Mouse (Mus musculus): ENCODE data around the gene Vezt.
A peak's percentile ranks its signal among the peaks of the same experiment; 100 is the strongest.

DNA sequence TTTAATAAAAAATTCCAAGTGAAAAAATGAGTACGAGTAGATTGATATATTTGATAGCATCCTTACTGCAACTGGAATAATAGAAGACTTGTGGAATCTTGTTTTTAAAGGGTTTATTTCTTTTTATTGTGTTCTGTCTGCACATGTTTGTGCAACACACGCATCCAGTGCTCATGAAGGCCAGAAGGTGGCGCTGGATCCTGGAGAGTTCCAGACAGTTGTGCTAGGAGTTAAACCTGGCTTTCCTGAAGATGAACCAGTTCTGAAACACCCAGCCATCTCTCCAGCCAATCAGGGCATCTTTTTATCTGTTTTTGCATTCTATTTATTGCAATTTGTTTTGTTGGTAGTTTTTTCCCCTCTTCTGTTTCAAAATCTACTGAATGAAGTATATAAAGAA, 22.4 kb downstream of the Vezt start:
- no peak for TF ChIP-seq E2F4 (IDR thresholded peaks at IDR 0.05; ENCODE audit: borderline replicate concordance, low read depth, low read length)
- TF ChIP-seq CTCF (IDR thresholded peaks at IDR 0.05 in 2 of 3, conservative IDR thresholded peaks at IDR 0.05 in 1 of 3; ENCODE audit: control insufficient read depth in 1 of 3, insufficient read depth in 1 of 3, low read depth in 2 of 3, low read length in 3 of 3, poor library complexity in 1 of 3, severe bottlenecking in 1 of 3) = peak; percentile 81 to 89 (median 85)
- no peak for TF ChIP-seq MEF2A (IDR thresholded peaks at IDR 0.05; ENCODE audit: extremely low read depth, insufficient replicate concordance, low read depth, low read length, poor library complexity, severe bottlenecking)
- no peak for TF ChIP-seq MAFK (IDR thresholded peaks at IDR 0.05; ENCODE audit: borderline replicate concordance, low read depth, low read length)
- no peak for TF ChIP-seq EP300 (IDR thresholded peaks at IDR 0.05; ENCODE audit: low read depth in 1 of 2, low read length in 2 of 2)
- no peak for TF ChIP-seq TCF12 (IDR thresholded peaks at IDR 0.05; ENCODE audit: low read depth, low read length)
- TF ChIP-seq RAD21 (IDR thresholded peaks at IDR 0.05; ENCODE audit: low read depth, low read length) = peak; percentile 77
- no peak for TF ChIP-seq POLR2A (IDR thresholded peaks at IDR 0.05; ENCODE audit: control insufficient read depth in 1 of 2, insufficient read depth in 1 of 2, low read depth in 1 of 2, low read length in 2 of 2, poor library complexity in 1 of 2)
- TF ChIP-seq MAX (IDR thresholded peaks at IDR 0.05; ENCODE audit: low read length) = no peak
- no peak for TF ChIP-seq HCFC1 (IDR thresholded peaks at IDR 0.05; ENCODE audit: low read depth, low read length)
- no peak for TF ChIP-seq USF1 (IDR thresholded peaks at IDR 0.05; ENCODE audit: low read depth, low read length)
- no peak for TF ChIP-seq RCOR1 (IDR thresholded peaks at IDR 0.05; ENCODE audit: low read depth, low read length)
